Mouse (Mus musculus) right cerebral cortex, adult 18-20 months (tissue): ENCODE measurements around the gene Rpl4.
"Not testable (repeated sequence)": the region's sequence is repeated elsewhere in the genome, so short reads cannot be mapped to it uniquely, and the experiment has no call there.

Source experiments
- DNase-seq: peaks from one replicate; pipeline ENCODE4 v3.0.0; 2022; ENCODE audit warnings: mixed read lengths

Rpl4 gene

DNA sequence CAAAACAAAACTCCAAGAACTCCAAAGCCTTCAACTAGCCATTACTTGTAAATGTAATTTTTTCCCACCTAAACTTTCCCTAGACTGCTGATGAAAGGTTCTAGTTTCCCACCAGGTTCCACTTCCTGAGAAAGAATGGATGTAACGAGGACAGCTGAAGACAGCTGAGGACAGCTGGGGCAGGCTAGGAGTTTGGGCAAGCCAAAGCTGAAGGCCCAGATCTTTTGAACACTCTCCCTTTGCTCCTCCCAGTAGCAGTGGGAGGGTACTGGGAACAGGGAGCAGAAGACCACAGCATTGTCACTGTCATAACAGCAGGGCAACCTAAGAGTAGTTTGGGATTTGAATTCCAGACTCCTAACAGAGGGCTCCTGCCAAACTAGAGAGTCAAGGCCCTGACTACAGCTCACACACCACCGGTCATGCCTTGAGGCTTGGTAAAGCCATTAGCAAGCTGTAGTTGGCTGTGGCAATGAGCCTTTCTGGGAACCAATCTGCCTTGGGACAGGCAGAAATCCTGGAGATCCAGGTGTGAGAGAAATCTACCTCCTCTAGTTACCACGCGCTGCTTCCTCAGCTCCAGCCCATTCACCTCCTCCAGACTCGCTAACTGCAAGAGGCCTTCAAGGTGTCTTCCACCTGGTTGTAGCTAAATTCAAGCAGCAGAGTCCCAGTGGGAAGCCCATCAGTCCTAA lies 25.0 kb downstream of the Rpl4 start:
- no peak for DNase-seq

DNA sequence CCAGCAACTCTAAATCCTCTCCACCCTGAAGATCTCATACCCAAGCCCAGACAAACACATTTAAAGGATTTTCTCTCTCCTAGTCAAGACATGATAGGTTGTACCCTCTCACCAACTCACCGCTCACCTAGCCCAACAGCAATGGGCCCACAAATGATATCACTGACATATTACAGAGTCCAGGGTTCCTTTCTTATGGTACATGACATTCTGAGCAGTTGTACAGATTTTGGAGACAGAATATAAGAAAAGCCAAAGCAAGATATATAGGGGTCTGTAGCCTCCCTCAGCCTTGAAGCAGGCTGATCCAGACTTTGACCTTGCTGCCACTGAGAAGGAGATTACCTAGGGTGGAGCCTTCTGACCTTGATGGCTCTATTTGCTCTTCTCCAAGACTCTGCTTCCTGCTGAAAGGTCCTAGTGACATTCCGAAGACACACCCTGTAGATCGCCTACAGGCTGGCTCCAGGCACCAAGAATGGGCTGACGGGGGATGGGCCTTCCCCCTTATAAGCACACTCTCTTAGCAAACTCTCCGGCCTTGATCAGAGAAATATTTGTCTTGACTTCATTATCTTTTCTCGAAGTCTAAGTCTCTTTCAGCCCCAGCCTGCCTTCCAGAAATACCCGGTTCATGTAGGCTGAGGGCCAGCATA lies 25.7 kb downstream of the Rpl4 start:
- not testable (repeated sequence) for DNase-seq

DNA sequence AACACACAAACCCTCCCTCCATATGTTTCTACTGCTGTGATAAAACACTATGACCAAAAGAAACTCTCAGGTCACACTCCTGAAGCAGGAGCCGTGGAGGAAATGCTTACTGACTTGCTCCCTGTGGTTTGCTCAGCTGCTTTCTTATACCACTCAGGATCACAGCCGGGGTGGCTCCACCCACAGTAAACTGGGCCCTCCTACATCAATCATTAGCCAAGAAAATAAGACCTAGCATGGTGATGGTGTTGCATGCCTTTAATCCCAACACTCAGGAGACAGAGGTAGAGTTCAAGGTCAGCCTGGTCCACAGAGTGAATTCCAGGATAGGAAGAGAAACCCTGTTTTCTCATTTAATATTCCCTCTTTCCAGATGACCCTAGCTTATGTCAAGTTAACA lies 26.7 kb downstream of the Rpl4 start:
- DNase-seq = no peak

DNA sequence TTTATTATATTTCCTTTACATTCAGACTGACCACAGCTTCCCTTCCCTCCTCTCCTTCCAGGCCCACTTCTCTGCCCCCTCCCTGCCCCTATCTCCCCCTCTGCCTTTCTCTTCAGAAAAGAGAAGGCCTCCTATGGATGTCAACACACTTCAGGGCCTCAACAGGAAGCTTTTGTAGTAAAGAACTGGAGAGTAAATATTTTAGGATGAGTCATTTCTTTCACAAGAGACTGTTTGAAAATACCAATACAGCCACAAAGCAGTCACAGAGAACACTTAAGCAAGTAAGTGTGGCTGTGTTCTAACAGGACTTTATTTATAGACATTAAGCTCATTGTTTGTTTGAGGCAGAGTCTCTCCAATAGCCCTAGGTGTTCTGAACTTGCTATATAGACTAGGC lies 29.2 kb downstream of the Rpl4 start:
- no peak for DNase-seq

GRCm38 (mm10) chr9:64202866-64203265 lies 29.7 kb downstream of the Rpl4 start:
- no peak for DNase-seq

DNA sequence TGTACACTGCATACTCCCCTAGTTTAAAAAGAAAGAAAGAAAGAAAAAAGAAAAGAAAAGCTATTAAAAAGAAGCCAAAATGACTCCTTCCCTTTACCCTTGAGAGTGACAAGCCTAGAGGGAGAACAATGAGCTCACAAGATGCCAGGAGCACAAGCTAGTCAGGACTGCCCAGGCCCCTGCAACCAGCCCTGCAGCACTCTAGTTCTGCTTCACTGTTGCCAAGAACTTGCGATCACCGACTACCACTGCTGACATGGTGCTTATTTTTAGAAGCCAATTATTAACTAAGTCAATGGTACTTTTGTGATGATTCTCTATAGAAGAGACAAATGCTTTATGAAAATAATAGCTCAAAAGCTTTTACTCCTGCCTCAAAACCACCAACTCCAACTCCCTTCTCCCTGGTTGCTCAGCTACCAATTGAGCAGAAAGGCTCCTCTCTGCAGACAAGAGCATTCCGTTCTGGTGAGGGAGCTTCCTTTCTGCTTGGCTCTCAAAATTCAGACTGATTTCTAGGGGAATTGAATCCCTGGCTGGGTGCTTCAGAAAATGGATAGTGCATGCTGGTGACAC lies 34.4 kb downstream of the Rpl4 start:
- DNase-seq = peak; percentile 28

DNA sequence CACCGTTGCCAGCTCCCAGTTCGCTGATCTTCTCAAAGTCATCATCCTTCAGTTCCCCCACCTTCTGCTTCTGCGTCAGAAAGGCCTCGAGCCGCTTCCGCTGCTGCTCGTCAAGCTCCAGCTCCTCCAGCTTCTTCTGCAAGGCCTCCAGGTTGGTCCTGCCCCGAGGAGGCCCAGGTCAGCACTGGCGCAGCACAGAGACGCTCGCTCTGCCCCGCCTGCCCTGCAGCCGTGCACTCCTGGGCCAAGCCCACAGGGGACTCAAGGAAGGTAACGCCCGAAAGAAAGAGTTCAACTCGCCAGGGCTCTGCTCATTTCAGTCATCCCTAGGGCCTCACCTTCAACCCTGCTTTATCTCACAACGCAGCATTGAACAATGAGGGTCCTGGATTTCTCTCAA lies 41.3 kb downstream of the Rpl4 start:
- no peak for DNase-seq

- no peak for DNase-seq
These were observed 42.9 kb downstream of the Rpl4 start for GRCm38 (mm10) chr9:64216090-64216489.

DNA sequence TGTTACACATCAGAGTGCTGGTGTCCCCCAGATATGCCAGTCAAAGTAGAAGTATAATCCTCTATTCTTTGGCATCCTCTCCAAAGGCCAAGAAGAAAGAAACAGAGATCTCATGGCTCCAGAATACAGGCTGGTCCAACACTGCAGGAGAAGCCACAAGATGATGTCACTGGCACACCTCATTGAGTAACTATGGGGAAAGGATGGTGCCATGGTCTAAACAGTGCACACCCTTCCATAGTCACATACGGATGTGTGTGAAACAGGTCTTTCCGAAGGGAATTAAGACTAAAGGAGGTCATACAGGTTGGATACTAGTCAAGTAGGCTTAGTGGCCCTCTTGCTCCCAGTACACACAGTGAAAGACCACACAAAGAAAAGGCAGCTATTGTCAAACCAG lies 43.5 kb downstream of the Rpl4 start:
- no peak for DNase-seq

DNA sequence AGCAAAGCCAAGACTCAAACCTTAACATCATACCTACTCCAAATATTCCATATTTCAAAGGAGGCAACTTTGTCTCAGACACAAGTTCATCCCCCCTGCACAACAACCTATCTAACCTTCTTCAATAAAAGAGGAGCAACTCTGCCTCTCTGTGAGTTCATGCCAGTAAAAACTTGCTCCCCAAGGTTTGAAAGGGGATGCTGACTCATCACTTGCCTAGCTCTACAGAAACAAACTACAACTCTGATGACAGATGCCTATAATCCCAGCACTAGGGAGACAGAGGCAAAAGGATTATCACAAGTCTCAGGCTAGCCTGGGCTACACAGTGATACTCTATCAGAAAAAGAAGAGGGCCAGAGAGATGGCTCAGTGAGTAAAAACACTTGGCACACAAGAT lies 44.7 kb downstream of the Rpl4 start:
- DNase-seq = no peak

DNA sequence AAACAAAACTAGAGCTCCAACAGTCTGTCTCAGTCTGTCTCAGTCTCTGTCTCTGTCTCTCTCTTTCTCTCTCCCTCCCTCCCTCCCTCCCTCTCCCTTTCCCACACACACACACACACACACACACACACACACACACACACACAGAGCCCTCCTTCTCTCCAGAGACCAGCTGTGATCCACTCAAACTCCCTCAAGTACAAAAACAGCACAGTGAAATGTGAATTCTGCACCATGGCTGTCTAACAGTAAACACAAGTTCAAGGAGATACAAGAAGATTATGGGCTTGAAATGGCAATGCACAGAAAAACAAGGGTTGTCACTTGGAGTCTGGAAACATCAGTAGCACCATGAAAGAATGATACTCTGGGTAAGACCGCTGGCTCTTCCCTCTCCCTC lies 46.1 kb downstream of the Rpl4 start:
- no peak for DNase-seq

- DNase-seq = no peak
These were observed 46.7 kb downstream of the Rpl4 start for GRCm38 (mm10) chr9:64219772-64220420.

DNA sequence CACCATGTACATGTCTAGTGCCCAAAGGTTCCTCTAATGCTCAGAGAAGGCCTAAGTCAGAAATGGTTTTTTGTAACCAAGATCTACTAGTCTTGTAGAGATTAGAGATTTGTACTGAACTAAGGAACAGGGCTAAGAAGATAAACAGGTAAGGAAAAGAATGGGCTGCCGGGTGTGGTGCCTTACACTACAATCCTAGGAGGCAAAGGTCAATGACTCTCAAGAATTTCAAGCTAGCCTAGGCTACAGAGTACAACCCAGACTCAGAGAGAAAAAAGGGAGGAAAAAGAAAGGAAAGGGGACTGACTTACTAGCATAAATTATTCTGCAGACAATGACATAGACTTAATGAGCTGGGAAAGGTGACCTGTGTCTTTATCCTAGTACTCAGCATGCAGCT lies 47.4 kb downstream of the Rpl4 start:
- DNase-seq = no peak

GRCm38 (mm10) chr9:64221480-64221879 lies 48.3 kb downstream of the Rpl4 start:
- DNase-seq = peak; percentile 55

DNA sequence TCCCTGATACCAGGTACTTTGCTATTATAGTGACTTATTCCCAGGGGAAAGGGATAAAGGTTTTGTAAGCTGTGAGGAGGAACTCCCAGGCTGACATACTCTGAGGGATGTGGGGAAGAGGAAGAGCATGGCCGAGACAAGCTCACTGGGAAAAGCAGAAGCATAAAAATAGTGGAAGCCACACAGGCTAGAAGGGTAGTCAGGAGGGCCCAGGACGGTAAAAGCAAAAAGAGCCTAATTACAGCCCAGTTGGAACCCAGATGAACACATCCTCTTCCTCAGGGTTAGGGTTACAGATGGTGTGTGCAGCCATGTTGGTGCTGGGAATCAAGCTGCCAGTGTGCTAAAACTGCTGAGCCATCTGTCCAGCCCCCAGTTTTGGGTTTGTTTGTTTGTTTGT lies 48.9 kb downstream of the Rpl4 start:
- DNase-seq = no peak

DNA sequence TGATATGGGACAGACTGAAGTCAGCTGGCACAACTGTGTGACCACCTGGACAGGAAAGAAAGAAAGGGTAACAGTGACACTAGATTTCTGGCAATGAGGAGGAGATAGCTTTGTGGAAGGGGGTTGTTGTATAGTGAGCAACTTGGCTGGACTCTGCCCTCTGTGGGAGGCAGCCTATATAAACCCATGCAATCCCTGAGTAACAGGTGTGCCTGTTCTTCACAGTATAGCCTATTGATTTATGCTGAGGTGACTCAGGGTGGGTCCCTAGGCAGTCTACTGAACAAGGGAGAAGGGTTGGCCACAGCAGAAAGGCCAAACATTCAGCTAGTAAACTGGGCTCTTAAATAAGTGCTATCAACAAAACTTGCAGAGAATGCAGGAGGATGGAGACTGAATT lies 52.6 kb downstream of the Rpl4 start:
- DNase-seq = no peak

DNA sequence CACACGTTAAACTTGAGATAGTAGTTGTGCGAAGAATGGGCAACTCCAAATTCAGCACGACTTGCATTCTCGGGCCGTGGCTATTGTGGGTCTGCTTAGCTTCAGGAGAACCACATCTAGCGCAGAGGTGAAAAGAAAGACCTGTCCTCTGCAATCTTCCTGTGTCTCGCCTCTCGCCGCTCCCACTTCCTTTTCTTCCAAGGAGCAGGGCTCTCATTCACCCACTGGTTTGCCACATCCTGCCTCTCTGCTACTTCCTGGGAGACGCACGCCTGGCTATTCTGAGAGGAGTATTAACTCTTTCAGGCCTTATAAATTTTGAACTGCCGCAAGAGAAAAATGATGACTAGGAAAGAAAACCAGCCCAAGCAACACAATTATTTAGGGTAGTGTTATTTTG lies 54.6 kb downstream of the Rpl4 start:
- DNase-seq = no peak
